Mouse (Mus musculus): ENCODE results near the gene Dnah12.

The Dnah12 gene

GRCm38 (mm10) chr14:26724898-26725297, 31.8 kb downstream of the Dnah12 start:
- no peak for DNase-seq

DNA sequence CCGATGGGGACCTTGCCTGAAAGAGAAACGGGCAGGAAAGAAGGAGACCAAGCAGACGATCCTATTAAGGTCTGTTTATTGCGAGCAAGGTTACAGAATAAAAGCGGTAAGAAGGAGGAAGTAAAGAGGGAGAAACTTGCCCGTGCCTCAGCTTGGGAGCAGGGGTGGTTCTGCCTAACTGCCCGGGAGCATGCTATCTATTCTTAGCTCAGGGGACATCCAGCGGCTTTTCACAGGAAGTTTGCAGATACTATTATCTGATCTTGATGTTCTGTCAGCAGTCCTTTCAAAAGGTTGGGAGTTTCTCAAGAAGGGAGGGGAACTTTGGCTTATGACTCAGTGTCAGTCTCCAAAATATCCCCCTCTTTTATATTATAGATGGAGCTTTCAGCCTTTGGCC, 65.5 kb downstream of the Dnah12 start:
- DNase-seq = no peak

DNA sequence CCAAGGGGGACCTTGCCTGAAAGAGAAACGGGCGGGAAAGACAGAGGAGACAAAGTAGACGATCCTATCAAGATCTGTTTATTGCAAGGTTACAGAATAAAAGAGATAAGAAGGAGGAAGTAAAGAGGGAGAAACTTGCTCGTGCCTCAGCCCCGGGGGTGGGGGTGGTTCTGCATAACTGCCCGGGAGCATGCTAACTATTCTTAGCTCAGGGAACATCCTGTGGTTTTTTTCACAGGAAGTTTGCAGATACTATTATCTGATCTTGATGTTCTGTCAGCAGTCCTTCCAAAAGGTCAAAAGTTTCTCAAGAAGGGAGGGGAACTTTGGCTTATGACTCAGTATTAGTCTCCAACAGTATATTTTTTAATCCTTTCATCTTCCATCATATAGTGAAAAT, 71.8 kb downstream of the Dnah12 start:
- DNase-seq = no peak

DNA sequence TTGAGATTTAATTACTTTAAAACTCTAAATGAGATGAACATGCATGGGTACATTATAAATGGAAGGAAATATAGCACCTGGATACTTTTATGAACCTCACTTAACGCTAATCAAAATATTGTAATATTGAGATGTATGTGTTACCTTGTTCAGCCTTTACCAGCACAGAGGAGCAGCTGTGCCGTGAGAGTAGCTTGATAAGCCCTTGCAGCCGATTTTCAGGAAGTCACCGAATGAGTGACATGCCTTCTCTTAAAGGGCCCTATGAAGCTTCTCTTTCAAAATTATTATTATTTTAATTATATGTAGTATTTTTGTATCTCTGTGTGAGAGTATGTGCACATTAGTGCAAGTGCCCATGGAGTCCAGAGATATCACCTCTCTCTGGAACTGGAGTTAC, 75.1 kb downstream of the Dnah12 start:
- DNase-seq = no peak

GRCm38 (mm10) chr14:26773536-26773935, 80.5 kb downstream of the Dnah12 start:
- DNase-seq = no peak

DNA sequence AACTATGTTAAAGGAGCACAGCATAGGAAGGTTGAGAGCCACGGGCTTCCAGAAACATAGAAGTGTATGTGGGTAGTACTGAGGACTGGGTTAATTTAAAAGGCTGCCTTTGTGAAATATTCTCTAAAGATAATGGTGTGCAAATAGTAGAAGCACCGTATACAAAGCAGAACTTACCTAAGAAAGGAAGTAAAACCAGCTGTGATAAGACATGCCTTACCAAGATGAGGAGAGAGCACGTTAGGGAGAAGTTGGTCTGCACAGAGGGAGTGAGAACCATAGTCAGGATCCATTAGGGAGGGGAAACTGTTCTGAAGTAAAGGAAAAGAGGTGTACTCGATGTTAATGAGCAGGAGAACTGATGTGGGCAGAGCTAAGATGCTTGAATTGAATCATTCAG, 90.7 kb downstream of the Dnah12 start:
- no peak for DNase-seq

DNA sequence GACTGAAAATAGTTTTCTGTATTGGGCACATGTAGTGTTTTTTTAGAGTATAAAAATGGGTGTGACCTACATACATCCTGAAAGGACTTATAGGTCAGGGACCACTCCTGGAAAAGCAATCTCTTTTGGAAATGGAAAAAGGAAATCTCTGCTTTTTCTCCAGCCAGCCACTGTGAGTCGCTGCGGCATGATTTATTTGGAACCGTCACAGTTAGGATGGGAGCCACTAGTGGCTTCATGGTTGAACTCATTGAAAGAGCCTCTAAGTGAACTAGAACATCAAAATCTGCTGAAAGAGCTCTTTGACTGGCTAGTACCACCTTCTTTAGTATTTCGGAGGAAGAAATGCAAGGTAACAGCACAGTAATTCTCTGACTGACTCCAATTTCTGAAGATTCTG, 92.6 kb downstream of the Dnah12 start:
- peak; percentile 21 for DNase-seq

DNA sequence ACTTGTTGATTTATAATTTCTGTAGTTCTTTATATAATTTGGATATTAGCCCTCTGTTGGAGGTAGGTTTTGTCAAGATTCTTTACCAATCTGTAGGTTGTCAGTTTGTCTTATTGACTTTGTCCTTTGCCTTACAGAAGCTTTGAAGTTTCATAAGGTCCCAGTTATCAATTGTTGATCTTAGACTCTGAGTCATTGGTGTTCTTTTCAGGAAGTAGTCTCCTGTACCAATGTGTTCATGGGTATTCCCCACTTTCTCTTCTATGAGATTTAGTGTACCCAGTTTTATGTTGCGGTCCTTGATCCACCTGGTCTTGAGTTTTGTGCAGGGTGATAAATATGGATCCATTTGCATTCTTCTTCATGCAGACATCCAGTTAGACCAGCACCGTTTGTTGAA, 101.4 kb downstream of the Dnah12 start:
- DNase-seq = no peak

- no peak for DNase-seq
Measured at GRCm38 (mm10) chr14:26798330-26798729, 105.3 kb downstream of the Dnah12 start.

GRCm38 (mm10) chr14:26799286-26799685, 106.2 kb downstream of the Dnah12 start:
- no peak for DNase-seq

GRCm38 (mm10) chr14:26805500-26805899, 112.4 kb downstream of the Dnah12 start:
- no peak for DNase-seq

DNA sequence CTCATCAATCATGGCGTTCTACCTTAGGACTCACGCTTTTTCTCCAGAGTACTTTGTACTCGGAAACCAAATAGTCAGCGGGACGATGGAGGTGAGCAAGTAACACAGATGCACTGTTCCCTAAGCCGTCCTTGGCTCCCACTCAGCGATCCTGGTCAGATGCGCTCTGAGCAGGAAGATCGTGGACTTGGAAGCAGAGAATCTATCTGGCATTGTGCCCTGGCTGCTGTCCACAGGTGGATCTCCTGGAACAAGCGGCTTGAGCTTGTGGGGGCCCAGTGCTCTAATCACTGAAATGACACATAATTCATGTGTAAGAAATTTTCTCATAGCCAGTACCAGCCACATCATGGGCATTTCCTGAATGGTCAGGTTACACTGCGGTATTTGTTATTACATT, 119.7 kb downstream of the Dnah12 start:
- peak; percentile 6 for DNase-seq

GRCm38 (mm10) chr14:26813871-26814270, 120.8 kb downstream of the Dnah12 start:
- DNase-seq = no peak

GRCm38 (mm10) chr14:26814908-26815307, 121.8 kb downstream of the Dnah12 start:
- no peak for DNase-seq

DNA sequence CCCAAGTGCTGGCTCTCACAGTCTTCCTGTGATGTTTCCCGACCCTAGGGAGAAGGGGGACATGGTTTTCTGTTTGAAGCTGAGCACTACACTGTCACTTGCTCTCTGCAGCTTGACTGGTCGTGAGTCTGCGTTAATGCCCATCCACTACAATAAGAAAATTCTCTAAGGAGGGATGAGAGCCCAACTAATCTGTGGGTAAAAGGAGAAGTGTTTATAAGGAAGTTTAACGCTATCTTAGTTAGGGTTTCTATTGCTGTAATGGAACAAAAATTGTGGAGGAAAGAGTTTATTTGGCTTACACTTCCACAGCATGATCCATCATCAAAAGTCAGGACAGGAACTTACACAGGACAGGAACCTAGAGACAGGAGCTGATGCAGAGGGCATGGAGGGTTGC, 123.7 kb downstream of the Dnah12 start:
- DNase-seq = no peak

DNA sequence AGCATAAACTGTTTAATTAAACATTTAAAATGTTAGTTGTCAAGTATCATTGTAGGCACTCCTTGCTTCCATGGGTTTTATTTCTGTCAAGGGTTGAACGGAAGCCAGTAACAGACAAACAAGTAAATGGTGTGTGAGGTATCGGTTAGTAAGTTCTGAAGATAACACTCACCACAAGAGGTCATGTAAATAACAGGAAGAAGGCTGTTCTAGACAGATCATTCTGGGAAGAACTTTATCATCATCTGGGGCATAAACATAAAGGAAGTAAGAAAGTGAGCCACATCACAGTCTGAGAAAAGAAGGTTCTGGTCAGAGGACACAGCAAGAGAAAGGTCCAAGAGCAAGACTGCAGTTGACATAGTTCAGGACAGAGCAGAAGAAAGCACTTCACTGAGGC, 132.9 kb downstream of the Dnah12 start:
- no peak for DNase-seq

DNA sequence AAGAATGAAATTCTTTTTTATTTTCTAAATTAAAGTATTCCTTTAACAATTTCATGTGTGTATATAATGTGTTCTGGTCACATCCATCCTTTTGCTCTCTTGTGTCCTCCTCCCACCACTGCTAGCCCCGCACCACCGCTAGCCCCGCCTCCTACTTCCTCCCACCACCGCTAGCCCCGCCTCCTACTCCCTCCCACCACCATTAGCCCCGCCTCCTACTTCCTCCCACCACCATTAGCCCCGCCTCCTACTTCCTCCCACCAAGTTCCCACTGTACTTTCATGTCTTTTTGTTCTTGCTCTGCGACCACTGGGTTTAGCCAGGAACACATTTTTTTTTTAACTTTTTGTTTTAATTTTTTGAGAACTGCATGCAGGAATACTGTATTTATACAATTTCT, 160.0 kb downstream of the Dnah12 start:
- no peak for DNase-seq

- no peak for DNase-seq
Measured at GRCm38 (mm10) chr14:26854066-26854465, 161.0 kb downstream of the Dnah12 start.

DNA sequence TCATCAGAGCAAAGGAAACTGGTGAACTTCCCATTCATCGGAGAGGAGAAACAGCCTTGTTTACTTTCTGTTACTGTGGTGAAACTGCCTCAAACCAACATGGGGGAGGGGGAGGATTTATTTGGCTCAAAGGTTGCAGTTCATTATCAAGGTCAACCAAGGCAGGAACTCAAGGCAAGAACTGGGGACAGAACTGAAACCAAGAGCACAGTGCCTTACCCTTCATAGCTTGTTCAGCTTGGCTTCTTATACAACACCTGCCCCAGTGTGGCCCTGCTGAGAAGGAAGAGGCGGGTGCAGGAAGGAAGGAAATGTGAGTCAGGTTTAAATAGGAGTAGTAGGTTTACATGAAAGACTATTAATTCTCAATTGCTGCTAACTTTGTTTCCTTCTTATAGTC, 165.3 kb downstream of the Dnah12 start:
- DNase-seq = peak; percentile 45

- no peak for DNase-seq
Measured at GRCm38 (mm10) chr14:26859024-26859423, 165.9 kb downstream of the Dnah12 start.

DNA sequence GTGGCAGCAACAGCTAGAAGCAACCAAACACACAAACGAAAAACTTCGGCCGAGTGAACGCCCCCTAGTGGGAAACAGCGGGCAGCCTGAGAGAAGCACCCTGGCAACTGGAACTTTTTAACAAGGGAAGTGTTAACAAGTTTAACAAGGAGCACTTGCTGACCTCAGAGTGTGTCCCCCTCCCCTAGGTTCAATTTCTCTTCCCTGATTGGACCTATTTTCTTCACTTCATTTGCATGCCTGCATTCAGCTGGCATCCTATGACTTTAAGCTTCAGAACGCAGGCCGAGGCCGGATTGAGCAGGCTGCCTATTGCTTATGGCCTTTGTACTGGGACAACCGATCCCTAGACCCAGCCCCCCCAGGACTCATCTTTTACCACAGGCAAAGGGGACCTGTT, 174.3 kb downstream of the Dnah12 start:
- no peak for DNase-seq

DNA sequence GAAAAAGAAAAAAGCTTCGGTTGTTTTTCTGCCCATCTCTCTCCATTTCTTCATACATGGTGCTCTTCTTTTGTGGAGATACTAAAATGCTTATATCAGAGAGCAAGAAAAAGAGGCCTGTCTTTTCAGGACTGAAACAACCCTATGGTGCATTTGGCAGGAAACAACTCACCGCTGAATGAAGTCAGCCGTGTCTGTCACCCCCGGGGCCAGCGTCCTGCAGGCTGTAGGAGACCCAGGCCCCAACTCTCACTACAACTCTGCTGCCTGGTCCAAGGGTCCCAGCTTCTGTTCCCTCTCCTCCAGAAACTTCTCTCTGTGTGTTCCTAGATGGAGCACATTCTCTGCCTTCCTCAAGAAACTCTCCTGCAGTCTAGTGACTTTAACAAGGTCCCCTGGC, 175.2 kb downstream of the Dnah12 start:
- DNase-seq = no peak

GRCm38 (mm10) chr14:26878756-26879155, 185.7 kb downstream of the Dnah12 start:
- no peak for DNase-seq

GRCm38 (mm10) chr14:26879976-26880375, 186.9 kb downstream of the Dnah12 start:
- no peak for DNase-seq

- DNase-seq = no peak
Measured at GRCm38 (mm10) chr14:26881700-26882099, 188.6 kb downstream of the Dnah12 start.

GRCm38 (mm10) chr14:26887244-26887643, 194.2 kb downstream of the Dnah12 start:
- peak; percentile 5 for DNase-seq

Measured in kidney, postnatal 14 days (tissue).